ENCODE assay signal across 10 mouse cellular contexts in the genomic region with DNA sequence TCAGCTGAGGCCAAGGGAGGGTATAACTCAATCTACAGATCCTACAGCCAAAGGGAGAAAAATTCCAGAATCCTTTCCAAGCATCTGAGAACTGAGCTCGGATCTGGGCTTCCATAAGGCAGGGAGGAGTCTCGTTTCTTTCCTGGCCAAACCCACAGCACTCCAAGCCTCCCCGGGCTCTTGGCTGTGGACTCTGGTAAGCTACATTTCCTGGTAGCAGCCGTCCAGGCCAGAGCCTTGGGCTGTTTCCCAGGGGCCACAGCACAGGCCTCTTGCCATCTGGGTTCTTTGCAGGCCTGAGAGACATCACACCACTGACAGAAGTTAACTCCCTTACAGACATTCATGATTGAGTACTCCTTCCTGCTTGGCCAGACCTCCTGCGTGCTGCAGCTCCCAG.
A peak's percentile ranks its signal among the peaks of the same experiment; 100 is the strongest.
DNase-seq lines count a peak whose midpoint lies in the region; ATAC-seq lines count a peak whose summit lies in the region.
"Had no signal": no experiment of that assay in that cellular context is flagged by ENCODE, and none has a peak within 500 bp of the region (broad histone marks: within the 10 kb centered on the region; RNA-seq: fewer than 3 reads in every experiment).

No protein-coding gene starts in this region.

- ATAC-seq in heart, embryonic 11.5 days (replicated peaks; ENCODE audit: insufficient number of reproducible peaks, low FRiP score, low TSS enrichment), result no peak
- peak; percentile 42; the same call in 1 of the 2 replicates for ATAC-seq in heart, embryonic 16.5 days (replicated peaks; ENCODE audit: extremely low read depth, insufficient read depth, low FRiP score)
- no peak for ATAC-seq in midbrain, embryonic 13.5 days
- ATAC-seq: lung, postnatal 0 days had no signal

- H3K36me3 ChIP-seq in heart, embryonic 11.5 days (ENCODE audit: control insufficient read depth, insufficient read depth, low read length), result peaks cover 6% of the 10 kb centered on the region
- peaks cover 9% of the 10 kb centered on the region; the same call in 1 of the 2 replicates for H3K36me3 ChIP-seq in heart, embryonic 16.5 days (ENCODE audit: control insufficient read depth, insufficient read depth)
- peaks cover 75% of the 10 kb centered on the region for H3K36me3 ChIP-seq in midbrain, embryonic 13.5 days

- H3K27ac ChIP-seq in heart, embryonic 11.5 days (ENCODE audit: low read depth, low read length), result no peak overlapping the region
- H3K27ac ChIP-seq in heart, embryonic 16.5 days (ENCODE audit: low read length), result no peak overlapping the region
- no peak overlapping the region for H3K27ac ChIP-seq in midbrain, embryonic 13.5 days

- no peak overlapping the region for H3K9ac ChIP-seq in heart, embryonic 11.5 days (ENCODE audit: low read depth, low read length)
- no peak overlapping the region for H3K9ac ChIP-seq in heart, embryonic 16.5 days (ENCODE audit: low read length)
- H3K9ac ChIP-seq in midbrain, embryonic 13.5 days (replicated peaks), result no peak overlapping the region

- no peaks in the 10 kb centered on the region for H3K27me3 ChIP-seq in heart, embryonic 11.5 days (ENCODE audit: control insufficient read depth, insufficient read depth, low read length)
- no peaks in the 10 kb centered on the region for H3K27me3 ChIP-seq in heart, embryonic 16.5 days (ENCODE audit: control insufficient read depth, insufficient read depth, low read length)
- H3K27me3 ChIP-seq in midbrain, embryonic 13.5 days, result no peaks in the 10 kb centered on the region

- peak; percentile 52 to 72 for DNase-seq in heart, adult 18-20 months
- peak; percentile 6 for DNase-seq in 3T3-L1 (ENCODE audit: low read depth, low spot score)
- peak; percentile 56 for DNase-seq in cerebellum, adult 9-10 months
- DNase-seq in MN1 (ENCODE audit: low spot score), result no peak
- DNase-seq in embryo, embryonic 9.5 days (ENCODE audit: extremely low spot score), result no peak
- DNase-seq: right cerebral cortex, postnatal 14 days had no signal

- H3K4me3 ChIP-seq in heart, embryonic 11.5 days (ENCODE audit: low read depth, low read length), result no peak overlapping the region
- H3K4me3 ChIP-seq in heart, embryonic 16.5 days (ENCODE audit: low read length), result no peak overlapping the region
- H3K4me3 ChIP-seq in midbrain, embryonic 13.5 days (replicated peaks), result no peak overlapping the region

- H3K4me2 ChIP-seq in heart, embryonic 11.5 days, result no peak overlapping the region
- H3K4me2 ChIP-seq in heart, embryonic 16.5 days (ENCODE audit: low read depth, low read length), result no peak overlapping the region
- H3K4me2 ChIP-seq in midbrain, embryonic 13.5 days (replicated peaks), result no peak overlapping the region

- H3K4me1 ChIP-seq in heart, embryonic 11.5 days (ENCODE audit: control insufficient read depth, insufficient read depth, low read length), result peaks cover 27% of the 10 kb centered on the region
- peaks cover 14% of the 10 kb centered on the region for H3K4me1 ChIP-seq in heart, embryonic 16.5 days (ENCODE audit: control insufficient read depth, insufficient read depth, low read length)
- H3K4me1 ChIP-seq in midbrain, embryonic 13.5 days (replicated peaks), result no peaks in the 10 kb centered on the region

- no peaks in the 10 kb centered on the region for H3K9me3 ChIP-seq in heart, embryonic 11.5 days (replicated peaks; ENCODE audit: control insufficient read depth, low read length)
- H3K9me3 ChIP-seq in heart, embryonic 16.5 days (replicated peaks; ENCODE audit: control insufficient read depth, low read length), result no peaks in the 10 kb centered on the region
- no peaks in the 10 kb centered on the region for H3K9me3 ChIP-seq in midbrain, embryonic 13.5 days

- WGBS in heart, embryonic 11.5 days (ENCODE audit: insufficient replicate concordance), result 61% methylated on average over 5 of the region's 5 CpGs
- 60% methylated on average over 5 of the region's 5 CpGs for WGBS in heart, embryonic 16.5 days
- 94% methylated on average over 5 of the region's 5 CpGs for whole genome bisulfite sequencing in midbrain, embryonic 13.5 days

Comparison
In these comparisons a context has a peak if more than half of its experiments do, and no peak if none do; other contexts are left out.
1. DNase-seq: peak in heart, adult 18-20 months (2 of 2), 3T3-L1 (single experiment) and cerebellum, adult 9-10 months (single experiment); none in MN1 (single experiment) and embryo, embryonic 9.5 days (single experiment).